Mouse (Mus musculus) layer of hippocampus, postnatal 14 days (tissue): ENCODE measurements around the gene Mgat5. TPM values are rescaled to one million over a fixed set of nuclear protein-coding genes. Genes with fewer than 3 reads are reported as not detected.

Source experiments
- DNase-seq, 2 experiments: peaks; one replicate each; pipeline ENCODE4 v3.0.0; 2021 to 2022; ENCODE audit warnings: low spot score in 2 of 2, mixed read lengths in 1 of 2
- total RNA-seq, 2 experiments: library from RNA; stranded (reverse); gene quantifications; 2 replicates each; pipeline ENCODE4 v1.2.3; 2021

The Mgat5 gene
- total RNA-seq, 2 experiments from 2014 or later = 52.8 to 58.8 TPM

- no peak for DNase-seq
Observed at GRCm38 (mm10) chr1:127216979-127217378, 12.2 kb downstream of the Mgat5 start.

- DNase-seq = no peak
Observed at GRCm38 (mm10) chr1:127217665-127218064, 12.8 kb downstream of the Mgat5 start.

- DNase-seq = no peak
Observed at GRCm38 (mm10) chr1:127218182-127218581, 13.4 kb downstream of the Mgat5 start.

- no peak for DNase-seq
Observed at GRCm38 (mm10) chr1:127219161-127219560, 14.3 kb downstream of the Mgat5 start.

DNA sequence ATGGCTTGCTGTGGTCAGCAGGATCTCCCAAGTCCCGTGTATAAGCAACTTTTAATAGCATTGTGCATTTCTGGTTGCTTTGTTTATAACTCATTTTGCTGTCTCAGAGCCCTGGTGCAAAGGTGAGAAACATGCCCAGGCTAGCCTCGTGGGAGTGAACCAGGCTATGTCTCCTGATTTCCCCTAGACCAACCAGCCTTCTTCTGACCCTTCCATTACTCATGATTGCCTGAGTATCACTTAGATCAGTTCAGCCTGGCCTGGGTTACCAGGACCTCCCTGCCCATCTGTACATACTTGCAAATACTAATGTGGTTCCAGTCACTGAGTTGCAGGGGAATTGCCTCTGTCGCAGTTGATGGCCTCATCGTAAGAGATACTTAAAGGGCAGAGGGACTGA lies 14.8 kb downstream of the Mgat5 start:
- DNase-seq = no peak

DNA sequence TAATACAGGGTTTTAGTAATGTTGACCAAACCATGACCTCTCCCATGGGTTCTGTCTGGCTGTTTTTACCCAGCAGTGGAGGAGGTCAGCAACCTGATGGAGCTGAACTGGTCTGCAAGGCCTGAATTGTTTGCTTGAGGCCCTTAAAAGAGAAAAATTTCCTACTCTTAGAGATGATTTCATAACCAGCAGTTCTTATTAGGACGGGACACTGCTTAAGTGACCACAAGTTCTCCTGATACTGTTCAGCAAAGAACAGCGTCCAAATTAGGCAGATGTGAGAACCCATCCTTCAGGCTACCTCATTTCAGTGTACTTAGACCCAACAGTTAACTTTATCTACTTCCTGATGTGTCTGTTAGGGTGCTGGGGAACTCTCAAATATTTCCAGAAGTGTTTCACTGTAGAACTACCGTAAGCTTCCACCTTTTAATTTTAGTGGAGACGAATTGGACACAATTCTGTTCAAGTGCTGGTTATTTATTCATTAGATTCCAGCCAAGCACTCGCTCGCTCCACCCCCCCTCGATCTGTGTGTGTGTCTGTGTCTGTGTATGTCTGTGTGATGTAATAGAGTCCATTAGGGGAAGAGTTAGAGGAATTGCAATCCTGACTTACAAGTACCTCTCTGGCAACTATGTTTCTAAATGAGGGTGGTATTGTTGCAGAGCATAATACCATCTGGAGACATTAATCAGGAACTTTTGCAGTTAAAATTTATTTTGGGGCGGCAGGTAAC lies 17.4 kb downstream of the Mgat5 start:
- no peak for DNase-seq

DNA sequence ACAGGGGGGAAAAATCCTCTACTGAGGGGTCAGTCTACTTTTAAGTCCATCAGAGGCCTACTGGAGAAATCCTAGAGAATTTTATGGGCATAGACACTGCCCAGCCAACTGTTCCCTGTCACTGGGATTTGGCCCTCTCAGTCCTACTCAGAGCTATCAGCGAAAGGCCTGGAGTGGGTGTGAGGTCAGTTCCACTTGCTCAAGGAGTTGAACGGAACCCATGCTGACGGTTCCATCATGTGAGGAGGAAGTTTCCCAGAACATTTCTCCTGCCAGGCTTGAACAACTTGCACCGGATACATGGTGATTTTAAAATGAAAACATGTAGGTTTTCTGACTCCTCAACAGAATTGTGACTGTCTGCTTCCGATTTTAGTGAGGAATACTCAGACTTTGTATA lies 20.2 kb downstream of the Mgat5 start:
- DNase-seq = no peak

DNA sequence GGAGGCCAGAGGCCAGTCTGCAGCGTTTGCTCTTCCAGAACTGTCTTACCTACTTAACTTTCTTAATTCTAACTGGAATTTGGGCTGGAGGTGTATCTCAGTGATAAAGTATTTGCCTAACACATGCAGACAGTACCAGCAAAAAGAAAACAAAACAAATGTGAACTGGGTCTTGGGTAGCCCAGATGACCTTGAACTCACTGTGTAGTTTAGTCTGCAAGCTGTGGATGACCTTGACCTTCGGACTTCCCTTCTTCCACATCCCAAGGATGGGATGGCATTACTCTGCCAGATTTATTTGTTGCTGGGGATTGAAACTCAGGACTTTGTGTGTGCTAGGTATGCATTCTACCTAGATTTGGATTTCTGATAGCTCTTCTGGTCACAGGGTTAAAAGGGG lies 24.2 kb downstream of the Mgat5 start:
- no peak for DNase-seq

DNA sequence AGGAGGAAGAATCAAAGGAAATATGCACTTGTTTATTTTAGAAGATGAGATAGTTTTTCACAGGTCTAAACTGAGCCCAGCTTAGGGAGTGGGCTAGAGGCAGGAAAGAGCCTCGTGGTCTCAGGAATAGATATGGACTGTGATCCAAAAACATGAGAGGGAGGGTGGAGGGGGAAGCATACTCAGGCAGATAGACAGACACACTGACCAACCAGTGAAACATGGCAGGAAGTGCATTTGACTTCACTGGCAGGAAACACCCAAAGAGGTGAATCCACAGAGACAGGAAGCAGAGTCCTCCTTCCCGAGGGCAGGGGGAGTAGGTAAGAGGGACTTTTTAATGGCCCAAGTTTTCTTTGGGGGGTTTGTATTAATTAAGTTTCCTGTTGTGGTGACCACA lies 25.7 kb downstream of the Mgat5 start:
- DNase-seq = no peak

GRCm38 (mm10) chr1:127233191-127233651 lies 28.4 kb downstream of the Mgat5 start:
- DNase-seq = no peak

- DNase-seq = no peak
Observed at GRCm38 (mm10) chr1:127235157-127235556, 30.3 kb downstream of the Mgat5 start.

DNA sequence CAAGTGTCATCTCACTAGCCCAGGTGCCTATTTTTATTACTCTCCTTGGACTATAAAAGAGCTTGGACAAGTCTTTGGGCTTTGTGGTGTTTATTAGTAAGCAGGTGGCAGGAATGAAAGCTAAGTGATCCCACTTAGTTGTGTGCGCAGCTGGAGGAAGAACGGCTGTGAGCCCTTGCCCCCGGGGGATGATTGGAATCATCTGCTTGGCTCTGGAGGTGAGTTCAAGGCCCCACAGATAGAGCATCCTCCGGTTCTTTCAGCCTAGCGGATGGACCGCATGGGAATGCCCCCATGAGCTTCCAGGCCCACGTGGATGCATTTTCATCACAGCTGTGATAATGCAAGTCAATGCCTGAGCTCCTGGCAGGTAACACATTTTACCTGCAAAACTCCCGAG lies 31.6 kb downstream of the Mgat5 start:
- DNase-seq = no peak

DNA sequence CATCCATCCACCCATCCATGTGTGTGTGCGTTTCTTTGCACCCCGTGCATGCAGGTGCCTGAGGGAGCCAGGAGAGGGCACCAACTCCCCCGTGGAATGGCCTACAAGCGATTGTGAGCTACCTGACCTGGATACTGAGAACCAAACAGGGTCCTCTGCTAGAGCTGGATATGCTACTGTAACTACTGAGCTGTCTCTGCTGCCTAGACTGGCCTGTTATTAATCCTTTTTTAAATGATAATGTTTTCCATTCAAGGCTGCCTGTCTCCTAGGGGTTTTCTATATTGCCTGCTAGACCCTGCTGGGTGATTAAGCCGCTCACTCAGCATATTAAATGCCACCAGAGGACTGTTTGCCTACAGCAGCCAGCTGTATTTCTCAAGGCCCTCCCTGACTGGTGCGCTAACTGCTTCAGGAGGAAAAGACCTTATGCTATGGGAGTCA lies 34.1 kb downstream of the Mgat5 start:
- no peak for DNase-seq

- no peak for DNase-seq
Observed at GRCm38 (mm10) chr1:127239914-127240313, 35.1 kb downstream of the Mgat5 start.

- no peak for DNase-seq
Observed at GRCm38 (mm10) chr1:127242151-127242887, 37.5 kb downstream of the Mgat5 start.

DNA sequence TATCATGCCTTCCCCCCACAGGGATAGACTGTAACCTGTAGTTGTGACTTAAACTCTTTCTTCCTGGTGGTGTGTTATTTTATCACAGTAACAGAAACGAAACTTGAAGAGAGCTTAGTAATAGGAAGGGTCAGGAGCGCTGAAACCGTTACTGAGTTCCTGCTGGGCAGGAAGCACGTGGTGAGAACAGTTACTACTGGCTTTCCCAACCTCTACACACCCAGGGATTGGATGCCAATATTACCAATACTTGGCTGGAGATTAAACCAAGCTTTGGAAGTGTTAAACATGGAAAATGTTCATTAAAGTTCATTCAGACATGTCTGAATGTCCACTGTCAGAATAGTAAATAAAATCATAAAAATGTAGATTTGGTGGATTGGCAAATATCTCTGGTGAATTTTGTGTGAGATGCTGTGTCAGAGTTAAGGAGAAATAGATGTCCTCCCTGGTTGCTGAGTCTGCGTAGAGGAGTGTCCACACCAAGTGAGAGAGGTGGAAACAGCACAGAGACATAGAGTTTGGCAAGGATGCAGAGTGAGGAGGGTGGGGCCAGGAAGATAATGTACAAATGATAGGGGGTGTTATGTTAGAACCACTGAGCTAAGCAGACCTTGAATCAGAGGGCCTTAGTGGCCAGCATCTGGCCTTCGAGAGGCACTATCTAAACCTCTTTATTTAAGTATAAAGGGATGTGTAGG lies 38.2 kb downstream of the Mgat5 start:
- no peak for DNase-seq

DNA sequence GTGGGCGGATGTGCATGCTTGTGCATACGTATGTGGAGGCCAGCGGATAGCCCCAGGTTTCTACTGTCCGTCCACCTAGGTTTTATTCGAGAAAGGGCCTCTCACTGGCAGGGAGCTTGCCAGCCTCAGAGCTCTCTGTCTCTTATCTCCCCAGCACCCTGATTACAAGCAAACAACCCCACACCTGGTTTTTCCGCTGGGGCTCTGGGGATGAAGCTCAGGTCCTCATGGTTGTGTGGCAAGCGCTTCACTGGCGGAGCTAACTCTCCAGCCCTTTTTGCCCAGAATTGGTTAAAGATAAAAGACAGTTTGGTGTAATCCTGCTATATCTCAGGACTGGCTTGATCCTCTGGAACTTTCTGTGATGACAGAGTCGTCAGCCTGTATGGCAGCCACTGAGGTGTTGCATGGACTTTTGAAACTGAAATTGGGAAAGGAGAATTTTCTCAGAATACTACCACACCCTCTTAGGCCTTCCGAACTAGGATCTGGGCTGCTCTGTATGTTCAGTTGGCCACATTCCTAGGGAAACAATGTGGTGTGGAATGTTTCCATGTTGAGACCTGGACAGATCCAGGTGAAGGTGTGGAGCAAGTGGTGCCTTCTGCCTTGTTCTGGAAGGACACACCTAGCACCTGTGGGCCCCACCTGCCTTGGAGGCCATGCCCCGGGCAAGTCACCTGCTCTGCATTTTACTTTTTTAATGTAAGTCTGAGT lies 39.4 kb downstream of the Mgat5 start:
- DNase-seq = no peak

DNA sequence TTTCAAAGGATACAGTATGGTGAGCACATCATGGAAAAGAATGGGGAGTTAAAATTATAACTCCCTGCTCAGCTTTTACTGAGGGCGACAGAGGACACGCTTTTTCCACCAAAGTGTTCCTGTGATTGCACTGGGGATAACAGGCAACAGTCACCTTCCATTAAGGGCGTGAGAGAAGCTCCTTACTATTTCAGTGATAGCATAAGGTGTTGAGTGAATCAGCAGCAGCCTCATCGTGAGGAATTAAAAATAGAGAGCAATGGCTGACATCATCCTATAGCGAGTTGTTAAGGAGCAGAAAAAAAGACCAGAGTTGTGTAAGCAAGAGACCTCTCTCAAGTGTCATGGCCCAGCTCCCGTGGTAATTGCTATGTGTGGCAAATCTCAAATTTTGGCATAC lies 41.3 kb downstream of the Mgat5 start:
- no peak for DNase-seq

GRCm38 (mm10) chr1:127248433-127248832 lies 43.6 kb downstream of the Mgat5 start:
- DNase-seq = no peak

DNA sequence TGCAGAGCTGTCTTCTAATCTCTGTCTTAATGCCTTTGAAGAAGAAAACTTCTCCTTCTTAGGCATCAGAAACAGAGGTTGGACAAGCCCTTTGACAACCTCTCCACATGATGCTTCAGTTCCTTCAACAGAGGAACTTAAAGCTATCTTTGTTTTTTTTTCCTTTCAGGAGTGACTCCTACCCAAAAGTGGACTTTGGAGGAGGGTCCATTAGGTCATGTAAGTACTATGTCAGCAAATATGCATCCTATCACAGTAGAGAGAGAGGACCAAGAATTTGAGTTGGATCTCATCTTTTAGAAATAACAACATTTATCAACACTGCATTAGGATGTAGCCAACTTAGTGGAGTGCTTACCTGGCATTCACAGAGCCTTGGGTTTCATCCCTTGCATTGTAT lies 44.8 kb downstream of the Mgat5 start:
- no peak for DNase-seq

- DNase-seq = no peak
Observed at GRCm38 (mm10) chr1:127250313-127250712, 45.5 kb downstream of the Mgat5 start.
